Mouse (Mus musculus): ENCODE results near the gene Zmynd8. TPM values are rescaled to one million over a fixed set of nuclear protein-coding genes. Genes with fewer than 3 reads are reported as not detected.

Zmynd8 gene
- polyA plus RNA-seq, 1 experiment, result 17.9 TPM

GRCm38 (mm10) chr2:165878907-165879361, 19.9 kb downstream of the Zmynd8 start:
- Histone ChIP-seq H3K4me3 (ENCODE audit: insufficient read depth, low read depth, low read length) (no peak overlapping the region), H3K27ac (replicated peaks; ENCODE audit: low read depth, low read length) (0 out of 2 replicates have a peak overlapping the region, but pooled peaks have one; percentile 10), H3K4me1 (ENCODE audit: control insufficient read depth, insufficient read depth, insufficient read length, low read length) (peaks cover 60% of the 10 kb centered on the region)

- peaks cover 62% of the 10 kb centered on the region for H3K4me1 ChIP-seq (ENCODE audit: control insufficient read depth, insufficient read depth, insufficient read length, low read length)
- H3K27ac ChIP-seq (replicated peaks; ENCODE audit: low read depth, low read length), result no peak overlapping the region
- H3K4me3 ChIP-seq (ENCODE audit: insufficient read depth, low read depth, low read length), result no peak overlapping the region
These were observed 20.7 kb downstream of the Zmynd8 start for GRCm38 (mm10) chr2:165878021-165878585.

GRCm38 (mm10) chr2:165877180-165877579, 21.6 kb downstream of the Zmynd8 start:
- Histone ChIP-seq H3K27ac (replicated peaks; ENCODE audit: low read depth, low read length) (no peak overlapping the region), H3K4me3 (ENCODE audit: insufficient read depth, low read depth, low read length) (no peak overlapping the region), H3K4me1 (ENCODE audit: control insufficient read depth, insufficient read depth, insufficient read length, low read length) (peaks cover 58% of the 10 kb centered on the region)

- peaks cover 52% of the 10 kb centered on the region for H3K4me1 ChIP-seq (ENCODE audit: control insufficient read depth, insufficient read depth, insufficient read length, low read length)
- peak overlapping the region; percentile 51 for H3K27ac ChIP-seq (replicated peaks; ENCODE audit: low read depth, low read length)
- H3K4me3 ChIP-seq (ENCODE audit: insufficient read depth, low read depth, low read length), result no peak overlapping the region
These were observed 22.5 kb downstream of the Zmynd8 start for GRCm38 (mm10) chr2:165876201-165876918.

GRCm38 (mm10) chr2:165875406-165875955, 23.3 kb downstream of the Zmynd8 start:
- Histone ChIP-seq H3K4me3 (ENCODE audit: insufficient read depth, low read depth, low read length) (no peak overlapping the region), H3K4me1 (ENCODE audit: control insufficient read depth, insufficient read depth, insufficient read length, low read length) (peaks cover 48% of the 10 kb centered on the region), H3K27ac (replicated peaks; ENCODE audit: low read depth, low read length) (peak overlapping the region; percentile 95)

- H3K4me3 ChIP-seq (ENCODE audit: insufficient read depth, low read depth, low read length), result no peak overlapping the region
- peak overlapping the region; percentile 95 for H3K27ac ChIP-seq (replicated peaks; ENCODE audit: low read depth, low read length)
- H3K4me1 ChIP-seq (ENCODE audit: control insufficient read depth, insufficient read depth, insufficient read length, low read length), result peaks cover 40% of the 10 kb centered on the region
These were observed 24.1 kb downstream of the Zmynd8 start for GRCm38 (mm10) chr2:165874461-165875339.

GRCm38 (mm10) chr2:165873777-165874176, 25.0 kb downstream of the Zmynd8 start:
- Histone ChIP-seq H3K4me3 (ENCODE audit: insufficient read depth, low read depth, low read length) (no peak overlapping the region), H3K4me1 (ENCODE audit: control insufficient read depth, insufficient read depth, insufficient read length, low read length) (peaks cover 43% of the 10 kb centered on the region), H3K27ac (replicated peaks; ENCODE audit: low read depth, low read length) (peak overlapping the region; percentile 95)

- Histone ChIP-seq H3K27ac (replicated peaks; ENCODE audit: low read depth, low read length) (peak overlapping the region; percentile 95), H3K4me1 (ENCODE audit: control insufficient read depth, insufficient read depth, insufficient read length, low read length) (peaks cover 48% of the 10 kb centered on the region), H3K4me3 (ENCODE audit: insufficient read depth, low read depth, low read length) (no peak overlapping the region)
These were observed 25.6 kb downstream of the Zmynd8 start for GRCm38 (mm10) chr2:165873196-165873595.

- peak overlapping the region; percentile 41 for H3K27ac ChIP-seq (replicated peaks; ENCODE audit: low read depth, low read length)
These were observed 29.6 kb downstream of the Zmynd8 start for GRCm38 (mm10) chr2:165869257-165869656.

GRCm38 (mm10) chr2:165868522-165869175, 30.2 kb downstream of the Zmynd8 start:
- no peak overlapping the region for H3K4me3 ChIP-seq (ENCODE audit: insufficient read depth, low read depth, low read length)
- H3K4me1 ChIP-seq (ENCODE audit: control insufficient read depth, insufficient read depth, insufficient read length, low read length), result peaks cover 34% of the 10 kb centered on the region
- H3K27ac ChIP-seq (replicated peaks; ENCODE audit: low read depth, low read length), result peak overlapping the region; percentile 76

More at GRCm38 (mm10) chr2:165869257-165869656, 29.6 kb downstream of the Zmynd8 start:
- no peak overlapping the region for H3K4me3 ChIP-seq (ENCODE audit: insufficient read depth, low read depth, low read length)
- peaks cover 40% of the 10 kb centered on the region for H3K4me1 ChIP-seq (ENCODE audit: control insufficient read depth, insufficient read depth, insufficient read length, low read length)

- no peak overlapping the region for H3K4me3 ChIP-seq (ENCODE audit: insufficient read depth, low read depth, low read length)
- peaks cover 28% of the 10 kb centered on the region for H3K4me1 ChIP-seq (ENCODE audit: control insufficient read depth, insufficient read depth, insufficient read length, low read length)
- no peak overlapping the region for H3K27ac ChIP-seq (replicated peaks; ENCODE audit: low read depth, low read length)
These were observed 31.3 kb downstream of the Zmynd8 start for GRCm38 (mm10) chr2:165867549-165867948.

- Histone ChIP-seq H3K27ac (replicated peaks; ENCODE audit: low read depth, low read length) (peak overlapping the region; percentile 22; the same call in 1 of the 2 replicates), H3K4me3 (ENCODE audit: insufficient read depth, low read depth, low read length) (no peak overlapping the region), H3K4me1 (ENCODE audit: control insufficient read depth, insufficient read depth, insufficient read length, low read length) (peaks cover 27% of the 10 kb centered on the region)
These were observed 31.8 kb downstream of the Zmynd8 start for GRCm38 (mm10) chr2:165866951-165867387.

GRCm38 (mm10) chr2:165866412-165866811, 32.4 kb downstream of the Zmynd8 start:
- Histone ChIP-seq H3K27ac (replicated peaks; ENCODE audit: low read depth, low read length) (no peak overlapping the region), H3K4me1 (ENCODE audit: control insufficient read depth, insufficient read depth, insufficient read length, low read length) (peaks cover 27% of the 10 kb centered on the region), H3K4me3 (ENCODE audit: insufficient read depth, low read depth, low read length) (no peak overlapping the region)

- H3K4me1 ChIP-seq (ENCODE audit: control insufficient read depth, insufficient read depth, insufficient read length, low read length), result peaks cover 33% of the 10 kb centered on the region
- no peak overlapping the region for H3K27ac ChIP-seq (replicated peaks; ENCODE audit: low read depth, low read length)
- no peak overlapping the region for H3K4me3 ChIP-seq (ENCODE audit: insufficient read depth, low read depth, low read length)
These were observed 34.0 kb downstream of the Zmynd8 start for GRCm38 (mm10) chr2:165864769-165865168.

All from brown adipose tissue, adult 24 weeks (tissue).